Mouse (Mus musculus): ENCODE measurements around the gene Ncdn.

The Ncdn gene

DNA sequence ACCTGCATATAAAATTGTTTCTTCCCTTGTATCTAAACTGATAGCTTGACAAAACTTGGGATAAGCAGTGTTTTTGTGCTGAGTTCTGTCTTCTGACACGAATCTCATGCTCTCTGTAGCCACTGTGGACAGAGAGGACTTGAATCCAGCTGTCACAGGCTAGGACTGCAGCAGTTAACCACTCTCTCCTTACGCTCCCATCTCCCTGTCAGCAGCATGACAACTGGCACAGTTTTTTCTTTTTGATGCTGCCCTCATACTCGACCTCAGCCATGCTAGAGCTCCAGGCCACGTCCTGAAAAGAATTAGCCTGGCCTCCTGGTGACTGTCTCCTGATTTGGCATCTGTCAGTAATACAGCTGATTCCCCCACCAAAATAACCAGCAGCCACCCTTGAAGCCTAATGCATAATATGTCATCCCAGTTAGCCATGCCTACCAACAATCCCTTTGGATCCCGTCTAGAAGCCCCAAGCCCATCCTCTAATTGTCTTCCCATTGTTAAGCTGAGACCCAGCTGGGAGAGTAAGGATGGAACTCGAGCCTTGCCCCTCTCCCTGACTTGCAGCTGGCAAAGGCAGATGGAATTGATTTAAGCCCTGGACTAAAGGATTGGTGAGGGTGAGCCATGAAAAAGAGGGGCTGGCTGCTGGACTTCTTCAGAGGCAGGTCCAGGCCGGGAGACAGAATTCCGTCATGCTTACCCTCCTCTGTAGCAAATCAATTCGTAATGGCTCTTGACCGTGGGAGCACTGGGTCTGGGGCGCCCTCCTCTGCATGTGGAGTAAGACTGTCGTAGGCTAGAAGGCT is 46.4 kb downstream of the Ncdn start:
- DNase-seq, result no peak

DNA sequence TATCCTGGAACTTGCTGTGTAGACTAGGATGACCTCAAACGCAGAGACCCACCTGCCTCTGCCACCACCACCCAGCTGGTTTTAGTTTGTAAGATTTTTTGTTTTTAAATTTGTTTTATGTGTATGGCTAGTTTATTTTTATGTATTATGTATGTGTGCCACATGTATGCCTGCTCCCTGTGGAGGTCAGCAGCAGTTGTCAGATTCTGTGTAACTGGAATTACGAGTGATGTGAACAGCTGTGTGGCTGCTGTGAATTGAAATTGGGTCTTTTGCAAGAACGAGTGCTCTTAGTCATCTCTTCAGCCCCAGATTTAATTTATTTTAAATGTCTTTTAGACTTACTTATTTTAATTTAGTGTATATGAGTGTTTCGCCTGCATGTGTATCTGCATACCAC is 56.3 kb downstream of the Ncdn start:
- DNase-seq, result no peak
